Mouse (Mus musculus) small intestine, adult 2 months (tissue): ENCODE data around the gene Nfrkb. TPM values are rescaled to one million over a fixed set of nuclear protein-coding genes. Genes with fewer than 3 reads are reported as not detected.

ENCODE experiments used
- H3K27ac ChIP-seq: fragments of 200-500 bp; 2 replicates; pipeline ENCODE4 v1.5.1; 2012; ENCODE audit warnings: low read depth, low read length, control low read depth, inconsistent platforms; ENCODE audit not compliant: insufficient read depth
- H3K27me3 ChIP-seq: fragments of 200-500 bp; 2 replicates; pipeline ENCODE4 v1.6.1; 2012; ENCODE audit warnings: mild to moderate bottlenecking, moderate library complexity, low read length, inconsistent platforms; ENCODE audit not compliant: control insufficient read depth, insufficient read depth
- H3K36me3 ChIP-seq: fragments of 200-500 bp; 2 replicates; pipeline ENCODE4 v1.6.1; 2012; ENCODE audit warnings: mild to moderate bottlenecking, low read length, control low read depth, inconsistent platforms; ENCODE audit not compliant: control insufficient read depth, insufficient read depth
- H3K4me1 ChIP-seq: fragments of 200-500 bp; 2 replicates; pipeline ENCODE4 v1.6.1; 2012; ENCODE audit warnings: low read length, inconsistent platforms, mixed read lengths; ENCODE audit not compliant: control insufficient read depth, insufficient read depth, insufficient read length
- H3K4me3 ChIP-seq: fragments of 200-500 bp; 2 replicates; pipeline ENCODE4 v1.5.1; 2012; ENCODE audit warnings: low read depth, mild to moderate bottlenecking, control low read depth, inconsistent platforms, low read length, moderate library complexity
- CTCF ChIP-seq: fragments of 200-500 bp; IDR thresholded peaks from 2 replicates; pipeline ENCODE4 v1.5.1; 2012; ENCODE audit warnings: low read depth, mild to moderate bottlenecking, control low read depth, inconsistent platforms, low read length, moderate library complexity, mixed read lengths; ENCODE audit not compliant: insufficient replicate concordance, insufficient read length; ENCODE audit errors: extremely low read depth
- POLR2A ChIP-seq: fragments of 200-500 bp; IDR thresholded peaks from 2 replicates; pipeline ENCODE4 v1.6.1; 2012; ENCODE audit warnings: low read depth, mild to moderate bottlenecking, control low read depth, inconsistent platforms, low read length, moderate library complexity
- WGBS: fragments of 180-500 bp; shearing (Covaris S2); methylation state at CpG from one replicate; pipeline ENCODE4 v1.1.7; 2018; 5-methylcytosine and 5-hydroxymethylcytosine counted together
- polyA plus RNA-seq: library from polyadenylated mRNA; depleted of rRNA; stranded (reverse); fragments of >200 nt; gene quantifications from 2 replicates; pipeline ENCODE4 v1.2.3, GENCODE M21; 2012

Gene Nfrkb
- polyA plus RNA-seq, 1 experiment, result 11.1 TPM

- H3K27ac ChIP-seq, result no peak overlapping the region
- H3K27me3 ChIP-seq, result no peaks in the 10 kb centered on the region
- H3K36me3 ChIP-seq, result peaks cover 33% of the 10 kb centered on the region
- TF ChIP-seq POLR2A (no peak), CTCF (no peak)
- H3K4me3 ChIP-seq, result no peak overlapping the region
- WGBS, result 75% methylated on average over 7 of the region's 7 CpGs
- no peaks in the 10 kb centered on the region for H3K4me1 ChIP-seq
Measured at GRCm38 (mm10) chr9:31354051-31354450, 31.9 kb upstream of the Nfrkb start.

GRCm38 (mm10) chr9:31363698-31364609 is 22.0 kb upstream of the Nfrkb start:
- no peak overlapping the region for H3K4me3 ChIP-seq
- 91% methylated on average over 9 of the region's 9 CpGs for WGBS
- no peaks in the 10 kb centered on the region for H3K4me1 ChIP-seq
- H3K27ac ChIP-seq, result no peak overlapping the region
- no peaks in the 10 kb centered on the region for H3K27me3 ChIP-seq
- peaks cover 34% of the 10 kb centered on the region for H3K36me3 ChIP-seq
- TF ChIP-seq CTCF (no peak), POLR2A (no peak)

- Histone ChIP-seq H3K27me3 (no peaks in the 10 kb centered on the region), H3K27ac (no peak overlapping the region), H3K4me1 (no peaks in the 10 kb centered on the region), H3K4me3 (no peak overlapping the region), H3K36me3 (peaks cover 30% of the 10 kb centered on the region)
- WGBS, result 84% methylated on average over 8 of the region's 8 CpGs
- no peak for TF ChIP-seq CTCF
- TF ChIP-seq POLR2A, result no peak
Measured at GRCm38 (mm10) chr9:31365086-31365485, 20.9 kb upstream of the Nfrkb start.

- WGBS, result 92% methylated on average over 3 of the region's 3 CpGs
- TF ChIP-seq POLR2A (no peak), CTCF (no peak)
- no peaks in the 10 kb centered on the region for H3K4me1 ChIP-seq
- no peak overlapping the region for H3K4me3 ChIP-seq
- H3K27ac ChIP-seq, result no peak overlapping the region
- H3K36me3 ChIP-seq, result peaks cover 10% of the 10 kb centered on the region
- H3K27me3 ChIP-seq, result no peaks in the 10 kb centered on the region
Measured at GRCm38 (mm10) chr9:31371740-31372139, 14.3 kb upstream of the Nfrkb start.

- peaks cover 12% of the 10 kb centered on the region for H3K36me3 ChIP-seq
- H3K4me1 ChIP-seq, result no peaks in the 10 kb centered on the region
- no peak overlapping the region for H3K27ac ChIP-seq
Measured at GRCm38 (mm10) chr9:31376661-31377060, 9.3 kb upstream of the Nfrkb start.

GRCm38 (mm10) chr9:31384786-31385499 is 1.0 kb upstream of the Nfrkb start:
- no peaks in the 10 kb centered on the region for H3K27me3 ChIP-seq
- H3K27ac ChIP-seq, result no peak overlapping the region
- WGBS, result 82% methylated on average over 17 of the region's 17 CpGs
- H3K4me3 ChIP-seq, result no peak overlapping the region
- peaks cover 7% of the 10 kb centered on the region for H3K4me1 ChIP-seq
- peaks cover 2% of the 10 kb centered on the region for H3K36me3 ChIP-seq
- TF ChIP-seq CTCF, result no peak
- TF ChIP-seq POLR2A, result no peak

More at GRCm38 (mm10) chr9:31376661-31377060, 9.3 kb upstream of the Nfrkb start:
- no peak for TF ChIP-seq POLR2A
- TF ChIP-seq CTCF, result no peak
- H3K4me3 ChIP-seq, result no peak overlapping the region
- H3K27me3 ChIP-seq, result no peaks in the 10 kb centered on the region

GRCm38 (mm10) chr9:31385500-31385869 is 507 bp upstream of the Nfrkb start:
- Histone ChIP-seq H3K4me3 (peak overlapping the region; percentile 97), H3K4me1 (peaks cover 7% of the 10 kb centered on the region), H3K27ac (no peak overlapping the region), H3K36me3 (peaks cover 3% of the 10 kb centered on the region), H3K27me3 (no peaks in the 10 kb centered on the region)
- WGBS, result 21% methylated on average over 4 of the region's 4 CpGs
- TF ChIP-seq CTCF (no peak), POLR2A (no peak)
